Mouse (Mus musculus) heart, embryonic 14.5 days (tissue): Measurements from ENCODE around the gene Aox3. TPM values are rescaled to one million over a fixed set of nuclear protein-coding genes. Genes with fewer than 3 reads are reported as not detected.

Experiments
- ATAC-seq: fragments of 200-750 bp; cut with Nextera tagmentation; 2 replicates; pipeline ENCODE4 v1.8.0; 2017; ENCODE audit warnings: low read depth, moderate TSS enrichment; ENCODE audit not compliant: insufficient number of reproducible peaks, insufficient read depth, low FRiP score
- H3K27ac ChIP-seq, 2 experiments: fragments of 200-500 bp in 1 of 2; fragments of 300-500 bp in 1 of 2; sonication (generic) in 1 of 2; replicated peaks in 1 of 2; 2 replicates each; pipeline ENCODE4 v1.5.1; 2012 to 2014; ENCODE audit warnings: low read depth in 2 of 2, low read length in 2 of 2, control low read depth in 1 of 2, mild to moderate bottlenecking in 1 of 2, mixed read lengths in 1 of 2; ENCODE audit not compliant: control insufficient read depth in 1 of 2, insufficient read depth in 1 of 2
- H3K27me3 ChIP-seq: fragments of 300-500 bp; sonication (generic); 2 replicates; pipeline ENCODE4 v1.6.1; 2014; ENCODE audit warnings: mild to moderate bottlenecking, low read length, control low read depth; ENCODE audit not compliant: control insufficient read depth, insufficient read depth
- H3K36me3 ChIP-seq: fragments of 300-500 bp; sonication (generic); 2 replicates; pipeline ENCODE4 v1.6.1; 2014; ENCODE audit warnings: mild to moderate bottlenecking, control low read depth, low read length, mixed read lengths; ENCODE audit not compliant: control insufficient read depth, insufficient read depth
- H3K4me1 ChIP-seq, 2 experiments: fragments of 200-500 bp in 1 of 2; fragments of 300-500 bp in 1 of 2; sonication (generic) in 1 of 2; 2 replicates each; pipeline ENCODE4 v1.6.1; 2012 to 2014; ENCODE audit warnings: low read length in 2 of 2, control low read depth in 1 of 2, mixed read lengths in 1 of 2; ENCODE audit not compliant: control insufficient read depth in 2 of 2, insufficient read depth in 2 of 2
- H3K4me2 ChIP-seq: fragments of 300-500 bp; sonication (generic); 2 replicates; pipeline ENCODE4 v1.6.1; 2014; ENCODE audit warnings: mild to moderate bottlenecking, low read length
- H3K4me3 ChIP-seq, 2 experiments: fragments of 200-500 bp in 1 of 2; fragments of 300-500 bp in 1 of 2; sonication (generic) in 1 of 2; 2 replicates each; pipeline ENCODE4 v1.5.1; 2012 to 2014; ENCODE audit warnings: low read length in 2 of 2, mild to moderate bottlenecking in 2 of 2, control low read depth in 1 of 2, low read depth in 1 of 2, moderate library complexity in 1 of 2; ENCODE audit not compliant: control insufficient read depth in 1 of 2, insufficient read depth in 1 of 2
- H3K9ac ChIP-seq: fragments of 300-500 bp; sonication (generic); 2 replicates; pipeline ENCODE4 v1.6.1; 2014; ENCODE audit warnings: mild to moderate bottlenecking, low read length
- H3K9me3 ChIP-seq: fragments of 300-500 bp; sonication (generic); 2 replicates; pipeline ENCODE4 v1.6.1; 2016; ENCODE audit warnings: low read length, control low read depth; ENCODE audit not compliant: control insufficient read depth
- WGBS: fragments of 180-500 bp; shearing (Covaris S2); extraction: QIAGEN DNeasy Blood & Tissue Kit; methylation state at CpG from one replicate; pipeline ENCODE4 v1.1.7; 2014; 5-methylcytosine and 5-hydroxymethylcytosine counted together
- polyA plus RNA-seq: library from polyadenylated mRNA; unstranded; fragments of >200 nt; fragmentation: Nextera tagmentation; extraction: Ambion mirVana; gene quantifications from 2 replicates; pipeline ENCODE4 v1.2.1, GENCODE M21; 2014

Aox3 gene
- polyA plus RNA-seq, 1 experiment from 2014 or later, result 0.05 TPM

- no peaks in the 10 kb centered on the region for H3K9me3 ChIP-seq
- H3K27ac ChIP-seq, result no peak overlapping the region
- WGBS, result 88% methylated on average over 9 of the region's 9 CpGs
- ATAC-seq, result no peak
- no peak overlapping the region for H3K9ac ChIP-seq
- H3K4me2 ChIP-seq, result no peak overlapping the region
- H3K27me3 ChIP-seq, result no peaks in the 10 kb centered on the region
- H3K36me3 ChIP-seq, result no peaks in the 10 kb centered on the region
- peaks cover 9 to 11% of the 10 kb centered on the region in 2 experiments for H3K4me1 ChIP-seq
- no peak overlapping the region for H3K4me3 ChIP-seq
These were observed 126.0 kb downstream of the Aox3 start for GRCm38 (mm10) chr1:58238961-58239360.

GRCm38 (mm10) chr1:58240347-58240746 lies 127.4 kb downstream of the Aox3 start:
- no peak for ATAC-seq

DNA sequence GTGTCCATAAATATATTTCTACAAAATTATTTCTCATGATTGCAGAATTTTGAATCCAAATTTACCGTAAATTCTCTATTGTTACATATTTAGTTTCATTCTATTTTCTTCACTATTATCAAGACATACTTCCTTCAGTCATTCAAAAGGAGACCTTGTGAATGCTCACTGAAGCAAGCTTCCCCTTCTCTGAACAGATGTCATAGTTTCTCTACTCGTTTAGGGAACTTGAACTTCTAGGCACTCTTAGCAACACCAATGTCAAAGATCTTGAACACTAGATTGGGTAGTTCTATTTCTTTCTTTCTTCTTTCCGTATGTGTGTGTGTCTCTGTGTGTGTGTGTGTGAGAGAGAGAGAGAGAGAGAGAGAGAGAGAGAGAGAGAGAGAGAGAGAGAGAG lies 131.6 kb downstream of the Aox3 start:
- no peaks in the 10 kb centered on the region for H3K27me3 ChIP-seq
- no peak overlapping the region for H3K4me2 ChIP-seq
- no peaks in the 10 kb centered on the region for H3K36me3 ChIP-seq
- H3K4me1 ChIP-seq, result peaks cover 0 to 2% of the 10 kb centered on the region in 2 experiments; a peak in 1 of 4 replicates
- no peak for ATAC-seq
- no peak overlapping the region for H3K4me3 ChIP-seq
- WGBS, result 80% methylated on average over 3 of the region's 3 CpGs
- no peaks in the 10 kb centered on the region for H3K9me3 ChIP-seq
- H3K27ac ChIP-seq, result no peak overlapping the region
- H3K9ac ChIP-seq, result no peak overlapping the region

More at GRCm38 (mm10) chr1:58240347-58240746, 127.4 kb downstream of the Aox3 start:
- no peak overlapping the region for H3K27ac ChIP-seq
- no peaks in the 10 kb centered on the region for H3K27me3 ChIP-seq
- H3K9me3 ChIP-seq, result no peaks in the 10 kb centered on the region
- H3K4me1 ChIP-seq, result peaks cover 9 to 11% of the 10 kb centered on the region in 2 experiments
- 48% methylated on average over 6 of the region's 6 CpGs for WGBS
- no peak overlapping the region for H3K4me2 ChIP-seq
- H3K36me3 ChIP-seq, result no peaks in the 10 kb centered on the region
- no peak overlapping the region for H3K4me3 ChIP-seq
- H3K9ac ChIP-seq, result no peak overlapping the region

DNA sequence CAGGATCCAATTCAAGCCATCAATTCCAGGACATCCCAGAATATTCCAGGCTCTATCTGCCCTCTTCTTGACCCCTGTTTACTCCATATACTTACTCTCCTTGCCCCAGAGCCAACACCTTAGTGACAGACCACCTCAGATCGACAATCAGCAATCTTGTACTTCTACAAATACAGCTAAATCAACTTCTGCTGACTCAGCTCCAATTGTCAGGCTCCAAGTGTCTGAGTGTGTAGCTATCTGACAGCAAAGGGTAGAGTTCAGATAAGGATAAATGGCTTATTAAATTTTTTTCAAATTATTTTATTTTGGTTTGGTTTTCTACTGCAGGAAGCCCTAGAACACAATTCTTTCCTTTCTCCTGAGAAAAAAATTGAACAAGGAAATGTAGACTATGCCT lies 135.6 kb downstream of the Aox3 start:
- no peaks in the 10 kb centered on the region for H3K9me3 ChIP-seq
- 57% methylated on average over 1 of the region's 1 CpGs for whole genome bisulfite sequencing
- no peak for ATAC-seq

More for the DNA sequence above, 135.6 kb downstream of the Aox3 start:
- no peaks in the 10 kb centered on the region for H3K27me3 ChIP-seq
- no peak overlapping the region for H3K9ac ChIP-seq
- H3K4me2 ChIP-seq, result no peak overlapping the region
- H3K4me1 ChIP-seq, result no peaks in the 10 kb centered on the region
- H3K36me3 ChIP-seq, result no peaks in the 10 kb centered on the region
- no peak overlapping the region for H3K4me3 ChIP-seq
- H3K27ac ChIP-seq, result no peak overlapping the region

Other genes with a start within 250 kb of the Aox3 start
- 18.1 and 18.8 TPM in 2 replicates for gene Sgo2a, start 117.2 kb upstream of the Aox3 start, polyA plus RNA-seq
- gene Kctd18, start 94.2 kb upstream of the Aox3 start, polyA plus RNA-seq, result 11.1 and 11.3 TPM in 2 replicates
- gene Aox1, start 83.2 kb upstream of the Aox3 start, polyA plus RNA-seq, result 0.89 and 0.98 TPM in 2 replicates
- 0.24 and 0.49 TPM in 2 replicates for gene Aox4, start 97.3 kb downstream of the Aox3 start, polyA plus RNA-seq
- not detected in 2 replicates for gene Aox2, start 165.2 kb downstream of the Aox3 start, polyA plus RNA-seq